Mouse (Mus musculus) limb, embryonic 10.5 days (tissue): ENCODE data around the gene Gpc6. TPM values are rescaled to one million over a fixed set of nuclear protein-coding genes. Genes with fewer than 3 reads are reported as not detected.
A peak's percentile ranks its signal among the peaks of the same experiment; 100 is the strongest.

Experiments
- DNase-seq: peaks from one replicate; pipeline ENCODE4 v3.0.0-alpha.2; 2017; ENCODE audit warnings: low spot score
- H3K27ac ChIP-seq: fragments of 300-500 bp; sonication (generic); 2 replicates; pipeline ENCODE4 v1.5.1; 2016; ENCODE audit warnings: mild to moderate bottlenecking
- H3K27me3 ChIP-seq: fragments of 300-500 bp; sonication (generic); 2 replicates; pipeline ENCODE4 v1.6.1; 2016; ENCODE audit warnings: low read depth, mild to moderate bottlenecking; ENCODE audit not compliant: poor library complexity, severe bottlenecking
- H3K36me3 ChIP-seq: fragments of 300-500 bp; sonication (generic); 2 replicates; pipeline ENCODE4 v1.6.1; 2016; ENCODE audit warnings: mild to moderate bottlenecking, moderate library complexity
- H3K4me1 ChIP-seq: fragments of 300-500 bp; sonication (generic); 2 replicates; pipeline ENCODE4 v1.6.1; 2016
- H3K4me3 ChIP-seq: fragments of 300-500 bp; sonication (generic); 2 replicates; pipeline ENCODE4 v1.5.1; 2016; ENCODE audit warnings: mild to moderate bottlenecking, moderate library complexity
- H3K9me3 ChIP-seq: fragments of 300-500 bp; sonication (generic); replicated peaks from 2 replicates; pipeline ENCODE4 v1.6.1; 2016; ENCODE audit warnings: mild to moderate bottlenecking
- WGBS: fragments of 180-500 bp; shearing (Covaris S2); methylation state at CpG from one replicate; pipeline ENCODE4 v1.1.7; 2016; 5-methylcytosine and 5-hydroxymethylcytosine counted together
- polyA plus RNA-seq: library from polyadenylated mRNA; unstranded; fragments of >200 nt; fragmentation: Nextera tagmentation; extraction: Ambion mirVana; gene quantifications from 2 replicates; pipeline ENCODE4 v1.2.1, GENCODE M21; 2016

Gene Gpc6
- polyA plus RNA-seq, 1 experiment from 2014 or later = 51.9 TPM

DNA sequence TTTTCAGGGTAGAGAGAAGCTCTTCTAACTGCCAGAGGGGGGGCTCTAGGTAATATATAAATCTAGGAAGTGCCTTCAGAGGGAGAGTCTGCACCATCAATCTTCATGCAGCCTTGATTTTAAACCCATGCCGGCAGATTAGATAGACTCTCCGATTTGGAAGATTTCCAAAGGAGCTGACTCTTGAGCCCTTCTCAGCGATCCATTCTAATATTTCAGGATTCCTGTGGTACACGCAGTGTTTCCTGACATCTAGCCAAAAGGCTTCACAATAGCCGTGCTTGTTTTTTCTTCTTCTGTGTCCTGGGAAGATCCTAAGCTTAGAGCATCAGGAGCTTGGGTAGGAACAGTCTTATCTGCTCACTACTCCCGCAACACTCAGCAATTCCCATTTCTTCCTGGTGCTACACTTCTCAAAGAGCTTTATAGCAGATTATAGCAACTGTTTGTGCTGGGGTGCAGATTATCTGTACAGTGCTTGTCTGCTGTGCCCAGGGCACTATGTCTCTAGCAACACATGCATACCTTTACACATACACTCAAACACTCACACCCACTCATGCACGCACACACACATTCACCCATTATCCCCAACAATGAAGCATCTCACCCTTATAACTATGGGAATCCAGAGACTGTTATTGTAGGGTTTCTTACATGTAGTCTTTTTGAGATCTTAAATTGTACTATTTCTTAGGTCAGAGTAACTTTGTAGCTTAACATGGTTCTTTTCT lies 3.8 kb downstream of the Gpc6 start:
- WGBS = 53% methylated on average over 7 of the region's 7 CpGs
- H3K27ac ChIP-seq = no peak overlapping the region
- 0 out of 2 replicates have a peak, but pooled peaks cover 1% of the 10 kb centered on the region for H3K36me3 ChIP-seq
- no peaks in the 10 kb centered on the region for H3K27me3 ChIP-seq
- no peaks in the 10 kb centered on the region for H3K9me3 ChIP-seq
- DNase-seq = no peak
- H3K4me3 ChIP-seq = peak overlapping the region; percentile 91
- H3K4me1 ChIP-seq = peaks cover 21% of the 10 kb centered on the region

- peaks cover 23% of the 10 kb centered on the region for H3K36me3 ChIP-seq
- WGBS = 73% methylated on average over 5 of the region's 5 CpGs
Observed at GRCm38 (mm10) chr14:116933825-116934224, 8.7 kb downstream of the Gpc6 start.

GRCm38 (mm10) chr14:116937910-116938560 lies 12.9 kb downstream of the Gpc6 start:
- H3K27ac ChIP-seq = no peak overlapping the region
- no peak for DNase-seq
- H3K9me3 ChIP-seq = no peaks in the 10 kb centered on the region
- 89% methylated on average over 14 of the region's 14 CpGs for WGBS
- H3K27me3 ChIP-seq = no peaks in the 10 kb centered on the region
- peaks cover 6% of the 10 kb centered on the region; the same call in 1 of the 2 replicates for H3K4me1 ChIP-seq
- peaks cover 46% of the 10 kb centered on the region for H3K36me3 ChIP-seq
- no peak overlapping the region for H3K4me3 ChIP-seq

More at GRCm38 (mm10) chr14:116933825-116934224, 8.7 kb downstream of the Gpc6 start:
- Histone ChIP-seq H3K27ac (no peak overlapping the region), H3K4me3 (no peak overlapping the region), H3K4me1 (peaks cover 10% of the 10 kb centered on the region), H3K9me3 (no peaks in the 10 kb centered on the region), H3K27me3 (no peaks in the 10 kb centered on the region)
- no peak for DNase-seq

GRCm38 (mm10) chr14:116938735-116939134 lies 13.6 kb downstream of the Gpc6 start:
- 95% methylated on average over 9 of the region's 9 CpGs for WGBS
- Histone ChIP-seq H3K27ac (no peak overlapping the region), H3K36me3 (peaks cover 52% of the 10 kb centered on the region), H3K27me3 (no peaks in the 10 kb centered on the region), H3K9me3 (no peaks in the 10 kb centered on the region), H3K4me3 (no peak overlapping the region), H3K4me1 (peaks cover 6% of the 10 kb centered on the region; the same call in 1 of the 2 replicates)
- DNase-seq = no peak

- peaks cover 6% of the 10 kb centered on the region; the same call in 1 of the 2 replicates for H3K4me1 ChIP-seq
Observed at GRCm38 (mm10) chr14:116939561-116939960, 14.4 kb downstream of the Gpc6 start.

GRCm38 (mm10) chr14:116941772-116942171 lies 16.7 kb downstream of the Gpc6 start:
- H3K27ac ChIP-seq = no peak overlapping the region
- H3K4me1 ChIP-seq = peaks cover 6% of the 10 kb centered on the region; the same call in 1 of the 2 replicates
- 95% methylated on average over 4 of the region's 4 CpGs for WGBS
- no peaks in the 10 kb centered on the region for H3K9me3 ChIP-seq
- H3K4me3 ChIP-seq = no peak overlapping the region
- peaks cover 65% of the 10 kb centered on the region for H3K36me3 ChIP-seq
- no peaks in the 10 kb centered on the region for H3K27me3 ChIP-seq
- no peak for DNase-seq

More at GRCm38 (mm10) chr14:116939561-116939960, 14.4 kb downstream of the Gpc6 start:
- no peak overlapping the region for H3K27ac ChIP-seq
- no peak for DNase-seq
- H3K4me3 ChIP-seq = no peak overlapping the region
- no peaks in the 10 kb centered on the region for H3K27me3 ChIP-seq
- H3K9me3 ChIP-seq = no peaks in the 10 kb centered on the region
- 90% methylated on average over 1 of the region's 1 CpGs for WGBS
- peaks cover 54% of the 10 kb centered on the region for H3K36me3 ChIP-seq

- no peak overlapping the region for H3K27ac ChIP-seq
- H3K9me3 ChIP-seq = no peaks in the 10 kb centered on the region
- WGBS = 95% methylated on average over 7 of the region's 7 CpGs
- no peaks in the 10 kb centered on the region for H3K27me3 ChIP-seq
- DNase-seq = no peak
- peaks cover 68% of the 10 kb centered on the region for H3K36me3 ChIP-seq
- no peak overlapping the region for H3K4me3 ChIP-seq
- no peaks in the 10 kb centered on the region for H3K4me1 ChIP-seq
Observed at GRCm38 (mm10) chr14:116943751-116944150, 18.6 kb downstream of the Gpc6 start.

GRCm38 (mm10) chr14:116945975-116946374 lies 20.9 kb downstream of the Gpc6 start:
- Histone ChIP-seq H3K4me1 (no peaks in the 10 kb centered on the region), H3K27ac (no peak overlapping the region), H3K4me3 (no peak overlapping the region), H3K9me3 (no peaks in the 10 kb centered on the region), H3K27me3 (no peaks in the 10 kb centered on the region), H3K36me3 (peaks cover 73% of the 10 kb centered on the region)
- no peak for DNase-seq
- WGBS = 89% methylated on average over 6 of the region's 6 CpGs

- WGBS = 94% methylated on average over 6 of the region's 6 CpGs
- Histone ChIP-seq H3K36me3 (peaks cover 84% of the 10 kb centered on the region), H3K4me1 (no peaks in the 10 kb centered on the region), H3K9me3 (0 out of 2 replicates have a peak, but pooled peaks cover 3% of the 10 kb centered on the region), H3K27me3 (no peaks in the 10 kb centered on the region), H3K27ac (no peak overlapping the region), H3K4me3 (no peak overlapping the region)
- no peak for DNase-seq
Observed at GRCm38 (mm10) chr14:116947461-116947860, 22.3 kb downstream of the Gpc6 start.

DNA sequence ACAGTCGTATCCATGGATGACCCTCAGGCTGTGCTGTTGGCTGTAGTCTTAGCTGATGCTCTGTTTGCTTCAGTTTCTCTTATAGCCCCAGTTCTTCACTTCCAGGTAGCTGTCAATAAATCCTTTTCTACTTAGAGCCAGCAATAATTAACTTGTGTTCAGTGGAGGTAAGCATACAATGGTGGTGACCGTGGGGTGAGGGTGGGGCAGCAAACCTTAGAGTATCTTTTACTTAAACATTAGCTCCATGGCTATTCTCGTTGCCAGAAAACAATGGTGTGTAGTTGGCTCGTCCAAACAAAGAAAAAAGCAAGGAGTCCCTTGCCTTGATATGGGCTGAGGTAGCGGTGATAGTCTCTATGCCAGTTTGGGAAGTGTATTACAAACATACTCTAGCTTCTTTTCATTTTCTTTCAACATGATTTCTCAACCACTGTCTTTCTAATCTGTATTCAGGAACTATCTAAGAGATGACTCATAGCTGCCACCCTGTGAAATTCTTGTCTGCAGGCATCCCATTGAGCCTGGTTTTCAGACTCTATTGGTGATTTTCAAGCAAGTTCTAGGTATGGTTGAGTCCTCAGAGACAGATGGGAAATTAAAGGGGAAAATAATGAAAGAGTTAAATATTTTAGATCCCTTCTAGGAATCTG lies 22.9 kb downstream of the Gpc6 start:
- 96% methylated on average over 5 of the region's 5 CpGs for WGBS
- H3K27ac ChIP-seq = no peak overlapping the region
- no peak overlapping the region for H3K4me3 ChIP-seq
- DNase-seq = no peak
- no peaks in the 10 kb centered on the region for H3K27me3 ChIP-seq
- peaks cover 84% of the 10 kb centered on the region for H3K36me3 ChIP-seq
- H3K9me3 ChIP-seq = 0 out of 2 replicates have a peak, but pooled peaks cover 3% of the 10 kb centered on the region
- H3K4me1 ChIP-seq = no peaks in the 10 kb centered on the region

GRCm38 (mm10) chr14:116957154-116957553 lies 32.0 kb downstream of the Gpc6 start:
- H3K4me3 ChIP-seq = no peak overlapping the region
- no peaks in the 10 kb centered on the region for H3K27me3 ChIP-seq
- peaks cover 7% of the 10 kb centered on the region; the same call in 1 of the 2 replicates for H3K4me1 ChIP-seq
- H3K9me3 ChIP-seq = 0 out of 2 replicates have a peak, but pooled peaks cover 3% of the 10 kb centered on the region
- peaks cover 20% of the 10 kb centered on the region for H3K36me3 ChIP-seq
- no peak for DNase-seq
- no peak overlapping the region for H3K27ac ChIP-seq

GRCm38 (mm10) chr14:116964837-116965236 lies 39.7 kb downstream of the Gpc6 start:
- no peaks in the 10 kb centered on the region for H3K27me3 ChIP-seq
- no peak for DNase-seq
- 91% methylated on average over 6 of the region's 6 CpGs for WGBS
- H3K36me3 ChIP-seq = no peaks in the 10 kb centered on the region
- H3K4me3 ChIP-seq = no peak overlapping the region
- no peak overlapping the region; the same call in 1 of the 2 replicates for H3K27ac ChIP-seq
- H3K9me3 ChIP-seq = no peaks in the 10 kb centered on the region
- H3K4me1 ChIP-seq = 0 out of 2 replicates have a peak, but pooled peaks cover 3% of the 10 kb centered on the region

DNA sequence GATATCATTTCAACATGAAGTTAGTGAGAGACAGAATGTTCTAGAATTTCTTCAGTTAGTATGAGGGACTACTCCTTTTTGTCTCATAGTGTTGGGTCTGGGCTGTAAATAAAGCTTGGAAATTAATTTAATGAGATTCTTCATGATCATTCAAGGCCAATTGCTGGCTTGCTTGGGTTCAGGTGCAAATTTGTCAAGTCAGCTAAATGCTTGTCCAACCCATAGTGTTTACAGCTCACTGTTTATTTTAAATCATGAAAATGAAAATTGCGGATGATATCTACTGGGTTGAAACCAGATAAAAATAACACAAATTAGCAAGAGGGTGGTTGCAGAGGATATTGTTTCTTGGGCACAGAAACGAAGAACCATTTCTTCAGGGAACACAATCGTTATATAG lies 49.6 kb downstream of the Gpc6 start:
- Histone ChIP-seq H3K27ac (no peak overlapping the region), H3K27me3 (no peaks in the 10 kb centered on the region), H3K36me3 (no peaks in the 10 kb centered on the region), H3K4me1 (no peaks in the 10 kb centered on the region), H3K9me3 (no peaks in the 10 kb centered on the region), H3K4me3 (no peak overlapping the region)
- no peak for DNase-seq
- WGBS = 95% methylated on average over 3 of the region's 3 CpGs
